Mouse (Mus musculus) spleen, adult 2 months (tissue): ENCODE results near the gene Fam76a.

Source experiments
- CTCF ChIP-seq: fragments of 200-500 bp; IDR thresholded peaks from 2 replicates; pipeline ENCODE4 v1.5.1; 2011; ENCODE audit warnings: mild to moderate bottlenecking, inconsistent platforms; ENCODE audit not compliant: insufficient read depth, insufficient read length, insufficient replicate concordance; ENCODE audit errors: extremely low read depth
- POLR2A ChIP-seq: fragments of 200-500 bp; IDR thresholded peaks from 2 replicates; pipeline ENCODE4 v1.6.1; 2011; ENCODE audit warnings: low read depth, low read length, inconsistent platforms

GRCm38 (mm10) chr4:132955395-132955791 lies 33.0 kb upstream of the Fam76a start:
- TF ChIP-seq CTCF (no peak), POLR2A (no peak)
